Mouse (Mus musculus): ENCODE results near the gene Fancc. TPM values are rescaled to one million over a fixed set of nuclear protein-coding genes. Genes with fewer than 3 reads are reported as not detected.
A peak's percentile ranks its signal among the peaks of the same experiment; 100 is the strongest.

Fancc gene
- polyA plus RNA-seq, 1 experiment from 2014 or later = 17.1 TPM

- ATAC-seq (ENCODE audit: low read depth) = no peak
- Histone ChIP-seq H3K27ac (replicated peaks; ENCODE audit: low read depth, low read length) (peak overlapping the region; percentile 39; the same call in 1 of the 2 replicates), H3K4me2 (ENCODE audit: low read depth, low read length) (no peak overlapping the region), H3K9me3 (ENCODE audit: control insufficient read depth, low read length) (no peaks in the 10 kb centered on the region), H3K36me3 (ENCODE audit: control insufficient read depth, insufficient read depth, low read length) (peaks cover 76% of the 10 kb centered on the region), H3K4me3 (ENCODE audit: low read depth, low read length) (no peak overlapping the region), H3K4me1 (ENCODE audit: control insufficient read depth, insufficient read depth, low read length) (peaks cover 58% of the 10 kb centered on the region), H3K9ac (ENCODE audit: low read depth, low read length) (no peak overlapping the region), H3K27me3 (replicated peaks; ENCODE audit: control insufficient read depth, insufficient read depth, low read length) (no peaks in the 10 kb centered on the region)
- DNase-seq (ENCODE audit: low spot score) = no peak
- 37% methylated on average over 2 of the region's 2 CpGs for WGBS
These were observed 27.0 kb upstream of the Fancc start for GRCm38 (mm10) chr13:63524061-63524460.

DNA sequence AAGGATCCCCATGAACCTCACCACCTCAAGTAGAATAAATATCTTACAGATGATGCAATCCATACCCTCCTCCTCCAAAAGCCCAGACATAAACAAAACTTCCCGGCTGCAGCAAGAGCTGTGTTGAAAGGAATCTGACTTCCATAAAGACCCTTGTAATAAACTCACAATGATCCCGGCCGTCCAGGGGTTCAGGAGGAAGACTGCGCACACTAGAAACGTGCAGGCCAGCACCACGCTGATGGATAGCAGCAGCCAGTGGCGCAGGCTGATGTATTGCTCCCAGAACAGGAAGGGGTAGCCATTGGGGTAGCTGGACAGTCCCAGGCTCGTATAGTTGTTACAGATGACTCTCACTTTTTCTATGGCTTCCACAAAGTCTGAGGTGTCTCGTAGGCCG lies 25.8 kb upstream of the Fancc start:
- peak; percentile 13; the same call in 1 of the 2 replicates for ATAC-seq (ENCODE audit: low read depth)
- peak overlapping the region; percentile 1; the same call in 1 of the 2 replicates for H3K27ac ChIP-seq (replicated peaks; ENCODE audit: low read depth, low read length)
- no peaks in the 10 kb centered on the region for H3K9me3 ChIP-seq (ENCODE audit: control insufficient read depth, low read length)
- no peak overlapping the region for H3K4me2 ChIP-seq (ENCODE audit: low read depth, low read length)
- DNase-seq (ENCODE audit: low spot score) = no peak
- peaks cover 85% of the 10 kb centered on the region for H3K36me3 ChIP-seq (ENCODE audit: control insufficient read depth, insufficient read depth, low read length)
- no peak overlapping the region for H3K9ac ChIP-seq (ENCODE audit: low read depth, low read length)
- no peaks in the 10 kb centered on the region for H3K27me3 ChIP-seq (replicated peaks; ENCODE audit: control insufficient read depth, insufficient read depth, low read length)
- no peak overlapping the region for H3K4me3 ChIP-seq (ENCODE audit: low read depth, low read length)
- peaks cover 46% of the 10 kb centered on the region for H3K4me1 ChIP-seq (ENCODE audit: control insufficient read depth, insufficient read depth, low read length)
- 47% methylated on average over 10 of the region's 10 CpGs for WGBS

DNA sequence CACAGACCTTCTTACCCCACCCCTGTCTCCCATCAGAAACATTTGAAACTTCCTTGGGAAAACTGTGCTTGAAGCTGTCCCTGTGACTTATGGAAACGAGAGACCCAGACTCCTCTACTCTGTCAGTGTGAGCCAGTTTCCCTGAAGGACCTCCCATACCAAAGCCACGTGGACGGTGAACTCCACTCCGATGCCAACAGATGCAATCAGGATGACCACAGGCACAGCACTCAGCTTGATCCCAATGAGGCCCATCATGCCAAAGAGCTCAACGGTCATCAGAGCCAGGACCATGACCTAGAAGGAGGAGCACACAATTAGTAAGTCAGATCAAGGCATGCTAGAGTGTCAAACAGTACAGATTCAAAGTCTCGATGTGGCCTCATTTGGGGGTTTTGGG lies 23.0 kb upstream of the Fancc start:
- H3K4me1 ChIP-seq (ENCODE audit: control insufficient read depth, insufficient read depth, low read length) = peaks cover 29% of the 10 kb centered on the region
- no peak for DNase-seq (ENCODE audit: low spot score)
- H3K27me3 ChIP-seq (replicated peaks; ENCODE audit: control insufficient read depth, insufficient read depth, low read length) = no peaks in the 10 kb centered on the region
- no peak for ATAC-seq (ENCODE audit: low read depth)
- H3K4me3 ChIP-seq (ENCODE audit: low read depth, low read length) = no peak overlapping the region
- WGBS = 88% methylated on average over 6 of the region's 6 CpGs
- H3K9ac ChIP-seq (ENCODE audit: low read depth, low read length) = no peak overlapping the region
- H3K36me3 ChIP-seq (ENCODE audit: control insufficient read depth, insufficient read depth, low read length) = peaks cover 92% of the 10 kb centered on the region
- H3K9me3 ChIP-seq (ENCODE audit: control insufficient read depth, low read length) = no peaks in the 10 kb centered on the region
- no peak overlapping the region for H3K4me2 ChIP-seq (ENCODE audit: low read depth, low read length)
- H3K27ac ChIP-seq (replicated peaks; ENCODE audit: low read depth, low read length) = no peak overlapping the region

DNA sequence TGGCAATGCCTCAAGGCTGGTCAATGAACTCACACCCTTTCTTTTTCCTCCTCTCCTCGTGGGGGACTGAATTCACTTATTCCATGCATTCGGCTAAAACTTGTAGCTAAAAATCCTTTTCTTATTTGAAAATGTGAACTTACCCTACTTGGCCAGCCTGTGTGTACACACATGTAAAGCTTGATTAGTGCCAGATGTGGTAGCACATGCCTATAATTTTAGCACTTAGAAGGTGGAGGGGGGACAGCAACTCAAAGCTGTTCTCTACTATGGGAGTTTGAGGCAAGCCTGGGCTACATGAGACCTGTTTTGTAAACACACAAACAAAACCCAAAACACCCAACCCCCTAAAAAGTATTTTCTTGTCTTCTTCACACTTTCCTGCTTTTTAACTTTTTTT lies 19.5 kb upstream of the Fancc start:
- H3K36me3 ChIP-seq (ENCODE audit: control insufficient read depth, insufficient read depth, low read length) = peaks cover 94% of the 10 kb centered on the region
- no peak overlapping the region for H3K4me2 ChIP-seq (ENCODE audit: low read depth, low read length)
- no peak overlapping the region for H3K27ac ChIP-seq (replicated peaks; ENCODE audit: low read depth, low read length)

DNA sequence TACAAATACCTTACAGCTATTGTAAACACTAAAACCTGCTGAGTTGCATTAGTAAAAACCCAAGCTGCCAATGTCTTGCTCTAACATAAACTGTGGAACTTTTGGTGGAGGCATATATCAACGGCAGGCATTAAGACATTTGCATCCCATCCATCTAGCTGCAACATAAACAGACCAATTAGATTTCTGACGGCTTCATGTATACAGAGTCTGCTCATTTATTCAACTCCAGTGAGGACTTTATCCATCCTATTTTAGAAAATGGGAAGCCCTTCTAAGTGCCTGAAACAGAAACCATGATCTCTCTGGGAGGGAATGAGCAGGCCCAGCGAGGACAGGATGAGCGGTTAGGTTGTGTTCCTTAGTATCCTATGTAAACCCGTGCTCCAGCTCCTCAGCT lies 18.5 kb upstream of the Fancc start:
- ATAC-seq (ENCODE audit: low read depth) = no peak
- Histone ChIP-seq H3K9ac (ENCODE audit: low read depth, low read length) (no peak overlapping the region), H3K9me3 (ENCODE audit: control insufficient read depth, low read length) (no peaks in the 10 kb centered on the region), H3K36me3 (ENCODE audit: control insufficient read depth, insufficient read depth, low read length) (peaks cover 100% of the 10 kb centered on the region), H3K27me3 (replicated peaks; ENCODE audit: control insufficient read depth, insufficient read depth, low read length) (no peaks in the 10 kb centered on the region), H3K27ac (replicated peaks; ENCODE audit: low read depth, low read length) (no peak overlapping the region), H3K4me2 (ENCODE audit: low read depth, low read length) (no peak overlapping the region), H3K4me3 (ENCODE audit: low read depth, low read length) (no peak overlapping the region), H3K4me1 (ENCODE audit: control insufficient read depth, insufficient read depth, low read length) (peaks cover 6% of the 10 kb centered on the region; the same call in 1 of the 2 replicates)
- no peak for DNase-seq (ENCODE audit: low spot score)
- 71% methylated on average over 5 of the region's 5 CpGs for WGBS

More for the DNA sequence above, 19.5 kb upstream of the Fancc start:
- 41% methylated on average over 2 of the region's 2 CpGs for WGBS
- Histone ChIP-seq H3K9me3 (ENCODE audit: control insufficient read depth, low read length) (no peaks in the 10 kb centered on the region), H3K4me3 (ENCODE audit: low read depth, low read length) (no peak overlapping the region), H3K27me3 (replicated peaks; ENCODE audit: control insufficient read depth, insufficient read depth, low read length) (no peaks in the 10 kb centered on the region), H3K4me1 (ENCODE audit: control insufficient read depth, insufficient read depth, low read length) (peaks cover 6% of the 10 kb centered on the region; the same call in 1 of the 2 replicates), H3K9ac (ENCODE audit: low read depth, low read length) (no peak overlapping the region)
- ATAC-seq (ENCODE audit: low read depth) = no peak
- peak; percentile 58 for DNase-seq (ENCODE audit: low spot score)

GRCm38 (mm10) chr13:63514931-63515360 lies 17.9 kb upstream of the Fancc start:
- Histone ChIP-seq H3K9me3 (ENCODE audit: control insufficient read depth, low read length) (no peaks in the 10 kb centered on the region), H3K4me3 (ENCODE audit: low read depth, low read length) (no peak overlapping the region), H3K27me3 (replicated peaks; ENCODE audit: control insufficient read depth, insufficient read depth, low read length) (no peaks in the 10 kb centered on the region), H3K4me2 (ENCODE audit: low read depth, low read length) (no peak overlapping the region), H3K4me1 (ENCODE audit: control insufficient read depth, insufficient read depth, low read length) (peaks cover 6% of the 10 kb centered on the region; the same call in 1 of the 2 replicates), H3K36me3 (ENCODE audit: control insufficient read depth, insufficient read depth, low read length) (peaks cover 100% of the 10 kb centered on the region), H3K27ac (replicated peaks; ENCODE audit: low read depth, low read length) (no peak overlapping the region), H3K9ac (ENCODE audit: low read depth, low read length) (no peak overlapping the region)
- DNase-seq (ENCODE audit: low spot score) = no peak
- no peak; the same call in 1 of the 2 replicates for ATAC-seq (ENCODE audit: low read depth)
- WGBS = 69% methylated on average over 8 of the region's 8 CpGs

- H3K4me3 ChIP-seq (ENCODE audit: low read depth, low read length) = no peak overlapping the region
- no peaks in the 10 kb centered on the region for H3K9me3 ChIP-seq (ENCODE audit: control insufficient read depth, low read length)
- DNase-seq (ENCODE audit: low spot score) = no peak
- no peak overlapping the region for H3K4me2 ChIP-seq (ENCODE audit: low read depth, low read length)
- WGBS = 76% methylated on average over 26 of the region's 26 CpGs
- peaks cover 97% of the 10 kb centered on the region for H3K36me3 ChIP-seq (ENCODE audit: control insufficient read depth, insufficient read depth, low read length)
- H3K27ac ChIP-seq (replicated peaks; ENCODE audit: low read depth, low read length) = no peak overlapping the region
- ATAC-seq (ENCODE audit: low read depth) = no peak
- no peak overlapping the region for H3K9ac ChIP-seq (ENCODE audit: low read depth, low read length)
- no peaks in the 10 kb centered on the region for H3K27me3 ChIP-seq (replicated peaks; ENCODE audit: control insufficient read depth, insufficient read depth, low read length)
- peaks cover 6% of the 10 kb centered on the region; the same call in 1 of the 2 replicates for H3K4me1 ChIP-seq (ENCODE audit: control insufficient read depth, insufficient read depth, low read length)
These were observed 16.5 kb upstream of the Fancc start for GRCm38 (mm10) chr13:63513374-63514098.

DNA sequence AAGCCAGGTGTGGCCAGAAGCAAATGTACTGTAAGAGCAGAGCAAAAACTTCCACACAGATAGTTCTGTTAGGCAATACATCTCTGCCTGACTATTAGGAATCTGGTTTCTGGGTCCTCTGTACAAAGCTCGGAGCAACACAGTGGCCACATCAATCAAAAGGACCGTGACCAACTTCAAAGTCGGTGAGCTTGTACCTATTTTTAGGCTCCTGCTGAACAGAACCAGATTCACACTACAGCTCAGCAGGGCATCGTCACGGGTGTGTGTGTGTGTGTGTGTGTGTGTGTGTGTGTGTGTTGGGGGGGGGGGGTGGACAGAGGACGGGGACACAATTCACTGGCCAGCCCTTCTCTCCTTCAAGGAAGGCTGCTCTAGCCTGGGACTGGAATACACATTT lies 15.3 kb upstream of the Fancc start:
- no peak overlapping the region for H3K9ac ChIP-seq (ENCODE audit: low read depth, low read length)
- H3K4me2 ChIP-seq (ENCODE audit: low read depth, low read length) = no peak overlapping the region
- DNase-seq (ENCODE audit: low spot score) (no peak), ATAC-seq (ENCODE audit: low read depth) (no peak)
- H3K9me3 ChIP-seq (ENCODE audit: control insufficient read depth, low read length) = no peaks in the 10 kb centered on the region
- H3K27ac ChIP-seq (replicated peaks; ENCODE audit: low read depth, low read length) = no peak overlapping the region
- 51% methylated on average over 5 of the region's 6 CpGs for whole genome bisulfite sequencing
- H3K4me1 ChIP-seq (ENCODE audit: control insufficient read depth, insufficient read depth, low read length) = peaks cover 6% of the 10 kb centered on the region; the same call in 1 of the 2 replicates
- no peak overlapping the region for H3K4me3 ChIP-seq (ENCODE audit: low read depth, low read length)
- H3K36me3 ChIP-seq (ENCODE audit: control insufficient read depth, insufficient read depth, low read length) = peaks cover 97% of the 10 kb centered on the region
- H3K27me3 ChIP-seq (replicated peaks; ENCODE audit: control insufficient read depth, insufficient read depth, low read length) = no peaks in the 10 kb centered on the region

DNA sequence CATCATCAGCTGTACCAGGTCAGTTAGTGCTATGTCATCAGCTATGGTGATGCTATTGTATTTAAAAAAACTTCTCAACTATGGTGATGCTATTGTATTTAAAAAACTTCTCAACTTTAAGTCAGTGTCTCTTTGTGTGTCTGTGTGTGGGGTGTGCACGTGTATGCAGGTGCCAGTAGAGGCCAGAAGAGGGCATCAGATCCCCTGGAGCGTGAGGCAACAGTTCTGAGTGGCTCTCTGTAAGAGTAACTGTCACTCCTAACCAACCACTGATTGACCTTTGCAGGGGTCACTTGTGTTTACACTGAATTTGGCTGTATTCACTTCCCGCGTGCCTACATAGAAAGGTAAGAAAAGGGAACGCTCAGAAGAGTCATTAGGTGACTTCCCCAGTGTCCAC lies 10.7 kb upstream of the Fancc start:
- Histone ChIP-seq H3K9ac (ENCODE audit: low read depth, low read length) (no peak overlapping the region), H3K4me2 (ENCODE audit: low read depth, low read length) (no peak overlapping the region), H3K4me3 (ENCODE audit: low read depth, low read length) (no peak overlapping the region), H3K4me1 (ENCODE audit: control insufficient read depth, insufficient read depth, low read length) (no peaks in the 10 kb centered on the region), H3K36me3 (ENCODE audit: control insufficient read depth, insufficient read depth, low read length) (peaks cover 56% of the 10 kb centered on the region), H3K27ac (replicated peaks; ENCODE audit: low read depth, low read length) (no peak overlapping the region), H3K27me3 (replicated peaks; ENCODE audit: control insufficient read depth, insufficient read depth, low read length) (no peaks in the 10 kb centered on the region), H3K9me3 (ENCODE audit: control insufficient read depth, low read length) (no peaks in the 10 kb centered on the region)
- WGBS = 81% methylated on average over 5 of the region's 5 CpGs
- ATAC-seq (ENCODE audit: low read depth) (no peak), DNase-seq (ENCODE audit: low spot score) (no peak)

Data from embryonic facial prominence, embryonic 14.5 days (tissue).